Mouse (Mus musculus) kidney, embryonic 16.5 days (tissue): ENCODE data around the gene Txndc12. TPM values are rescaled to one million over a fixed set of nuclear protein-coding genes. Genes with fewer than 3 reads are reported as not detected.

Source experiments
- ATAC-seq: fragments of 200-750 bp; cut with Nextera tagmentation; 2 replicates; pipeline ENCODE4 v1.8.0; 2017; ENCODE audit warnings: moderate TSS enrichment; ENCODE audit not compliant: low FRiP score, low TSS enrichment
- H3K27ac ChIP-seq: fragments of 300-500 bp; sonication (generic); 2 replicates; pipeline ENCODE4 v1.5.1; 2014; ENCODE audit warnings: low read length
- H3K27me3 ChIP-seq: fragments of 300-500 bp; sonication (generic); 2 replicates; pipeline ENCODE4 v1.6.1; 2014; ENCODE audit warnings: low read length, control low read depth, mixed read lengths; ENCODE audit not compliant: insufficient read depth
- H3K36me3 ChIP-seq: fragments of 300-500 bp; sonication (generic); 2 replicates; pipeline ENCODE4 v1.6.1; 2014; ENCODE audit warnings: low read length, control low read depth, mixed read lengths; ENCODE audit not compliant: insufficient read depth
- H3K4me1 ChIP-seq: fragments of 300-500 bp; sonication (generic); 2 replicates; pipeline ENCODE4 v1.6.1; 2014; ENCODE audit warnings: low read length, control low read depth, mixed read lengths; ENCODE audit not compliant: insufficient read depth
- H3K4me2 ChIP-seq: fragments of 300-500 bp; sonication (generic); replicated peaks from 2 replicates; pipeline ENCODE4 v1.6.1; 2014; ENCODE audit warnings: low read depth, low read length
- H3K4me3 ChIP-seq: fragments of 300-500 bp; sonication (generic); 2 replicates; pipeline ENCODE4 v1.5.1; 2014; ENCODE audit warnings: mild to moderate bottlenecking, low read length
- H3K9ac ChIP-seq: fragments of 300-500 bp; sonication (generic); replicated peaks from 2 replicates; pipeline ENCODE4 v1.6.1; 2014; ENCODE audit warnings: low read length
- H3K9me3 ChIP-seq: fragments of 300-500 bp; sonication (generic); 2 replicates; pipeline ENCODE4 v1.6.1; 2016; ENCODE audit warnings: low read length, control low read depth
- WGBS: fragments of 180-500 bp; shearing (Covaris S2); extraction: QIAGEN DNeasy Blood & Tissue Kit; methylation state at CpG from one replicate; pipeline ENCODE4 v1.1.7; 2014; 5-methylcytosine and 5-hydroxymethylcytosine counted together
- polyA plus RNA-seq: library from polyadenylated mRNA; unstranded; fragments of >200 nt; fragmentation: Nextera tagmentation; extraction: Ambion mirVana; gene quantifications from 2 replicates; pipeline ENCODE4 v1.2.1, GENCODE M21; 2015

The Txndc12 gene
- polyA plus RNA-seq: 104 and 108 TPM in 2 replicates

DNA sequence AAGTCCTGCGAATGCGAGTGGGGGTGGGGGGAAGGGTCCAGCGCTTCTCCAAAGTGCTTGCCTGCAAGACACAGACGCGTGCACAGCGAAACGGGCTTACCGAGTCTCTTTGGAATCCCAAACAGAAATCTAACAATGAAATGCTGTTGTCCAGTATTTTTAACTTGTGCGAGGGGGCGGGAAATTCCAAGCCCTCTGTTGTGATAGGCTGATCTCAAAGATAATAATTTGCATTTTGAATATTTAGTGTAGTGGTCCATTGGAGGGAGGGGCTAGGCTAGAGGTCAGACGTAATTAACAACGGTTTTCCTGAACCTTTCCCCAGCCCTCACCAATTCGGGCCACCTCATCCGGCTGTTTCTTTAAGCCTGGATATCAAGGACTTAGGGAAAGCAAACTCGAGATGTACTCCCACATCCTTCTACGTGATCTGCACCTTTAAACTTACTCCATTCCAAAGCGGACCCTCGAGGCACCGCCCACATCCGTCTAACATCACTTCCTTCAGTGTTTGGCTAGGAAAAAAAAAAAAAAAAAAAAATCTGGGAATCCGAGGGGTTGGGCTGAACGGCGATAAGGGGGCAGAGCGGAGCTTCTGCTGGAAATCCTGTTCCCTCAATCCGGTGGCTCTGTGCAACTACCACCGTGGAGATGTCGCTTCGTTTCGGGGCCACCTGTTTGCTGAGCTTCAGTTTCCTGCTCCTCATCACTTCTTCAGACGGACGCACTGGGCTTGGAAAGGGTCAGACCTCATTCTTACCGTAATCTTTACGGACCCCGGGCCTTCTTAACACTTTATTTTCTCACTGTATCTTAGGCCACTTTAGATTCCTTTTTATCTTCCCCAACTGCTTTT, at the start of gene Txndc12:
Gene Txndc12 (plus strand): TSS at position 487 of the 856 bp plus-strand sequence.
- peak; percentile 84 for ATAC-seq
- under 1% methylated on average over 34 of the region's 34 CpGs for WGBS
- Histone ChIP-seq H3K36me3 (peaks cover 7% of the 10 kb centered on the region; the same call in 1 of the 2 replicates), H3K27me3 (no peaks in the 10 kb centered on the region), H3K9ac (peak within 1 kb of the TSS; percentile 99), H3K4me1 (peaks cover 24% of the 10 kb centered on the region), H3K4me3 (peak within 1 kb of the TSS; percentile 92), H3K4me2 (peak within 1 kb of the TSS; percentile 63), H3K27ac (peak within 1 kb of the TSS; percentile 100), H3K9me3 (no peaks in the 10 kb centered on the region)

DNA sequence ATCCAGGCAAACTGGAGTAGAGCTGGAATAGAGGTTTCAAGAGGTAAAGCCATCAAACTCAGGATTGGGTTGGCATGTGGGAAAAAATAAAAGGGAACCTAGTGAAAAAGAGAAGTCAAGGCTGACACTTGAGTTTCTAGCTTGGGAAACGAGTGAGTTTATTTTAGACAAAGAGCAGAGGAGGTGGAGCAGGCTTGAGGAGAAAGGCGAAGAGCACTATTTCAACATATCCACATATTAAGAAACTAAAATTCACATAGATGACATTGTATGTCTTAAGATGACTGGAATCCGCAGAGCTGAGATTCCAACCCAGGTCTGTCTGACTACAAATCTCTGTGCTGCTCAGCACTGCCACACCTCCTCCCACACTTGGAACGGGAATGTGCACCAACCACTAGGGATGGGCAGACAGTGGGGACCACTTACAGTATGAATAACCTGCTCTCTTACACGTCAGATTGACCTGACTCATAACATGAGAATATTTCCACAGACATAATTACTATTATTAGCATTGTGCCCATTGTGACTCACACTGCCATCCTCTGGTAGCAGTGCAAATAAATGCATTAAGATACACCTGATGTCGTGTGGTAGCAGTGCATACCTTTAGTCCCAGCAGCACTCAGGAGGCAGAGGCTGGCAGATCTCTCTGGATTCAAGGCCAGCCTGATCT, 45.0 kb upstream of the Txndc12 start:
- H3K4me2 ChIP-seq: no peak overlapping the region
- no peaks in the 10 kb centered on the region for H3K9me3 ChIP-seq
- no peaks in the 10 kb centered on the region for H3K36me3 ChIP-seq
- no peak overlapping the region for H3K4me3 ChIP-seq
- WGBS: 75% methylated on average over 6 of the region's 6 CpGs
- no peak overlapping the region for H3K27ac ChIP-seq
- no peaks in the 10 kb centered on the region for H3K4me1 ChIP-seq
- ATAC-seq: no peak
- H3K9ac ChIP-seq: no peak overlapping the region
- H3K27me3 ChIP-seq: no peaks in the 10 kb centered on the region

DNA sequence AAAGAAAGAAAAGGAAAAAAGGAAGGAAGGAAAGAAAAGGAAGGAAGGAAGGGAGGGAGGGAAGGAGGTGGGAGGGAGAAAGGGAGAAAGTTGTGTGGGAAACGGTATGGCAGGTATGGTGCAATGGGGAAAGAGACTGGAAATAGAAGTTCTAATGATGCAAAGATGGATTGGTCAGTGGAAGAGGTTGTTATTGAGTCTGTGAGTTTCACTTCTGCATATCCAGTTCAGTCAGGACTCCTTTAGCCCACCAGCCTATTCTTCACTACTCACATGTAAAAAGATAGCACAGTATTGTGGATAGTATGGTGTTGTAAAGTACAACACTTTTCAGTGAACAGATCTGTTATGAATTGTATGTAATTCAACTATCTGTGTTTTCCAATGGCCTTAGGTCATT, 43.9 kb upstream of the Txndc12 start:
- Histone ChIP-seq H3K9me3 (no peaks in the 10 kb centered on the region), H3K4me1 (no peaks in the 10 kb centered on the region), H3K4me2 (no peak overlapping the region), H3K27me3 (no peaks in the 10 kb centered on the region), H3K36me3 (no peaks in the 10 kb centered on the region), H3K27ac (no peak overlapping the region), H3K4me3 (no peak overlapping the region), H3K9ac (no peak overlapping the region)
- no peak for ATAC-seq
- 66% methylated on average over 1 of the region's 1 CpGs for WGBS

DNA sequence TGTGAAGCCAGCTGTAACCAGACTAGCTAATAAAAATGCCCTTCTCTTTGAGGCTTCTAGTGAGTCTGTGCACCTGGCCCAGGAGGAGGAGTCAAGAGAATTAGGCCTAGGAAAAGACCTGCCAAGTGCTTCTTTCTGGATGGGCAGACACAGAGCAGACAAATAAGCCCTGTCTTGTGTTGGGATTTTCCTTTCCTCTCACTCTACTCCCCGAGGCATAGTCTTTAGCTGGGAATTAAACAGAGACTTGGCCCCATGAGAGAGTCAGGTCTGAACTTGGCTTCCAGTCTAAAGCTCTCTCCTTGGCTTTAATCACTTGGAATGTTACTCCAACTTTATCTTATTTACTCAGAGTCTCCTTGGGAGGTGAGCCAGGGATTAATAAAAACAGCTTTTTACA, 40.5 kb upstream of the Txndc12 start:
- Histone ChIP-seq H3K27me3 (no peaks in the 10 kb centered on the region), H3K4me1 (no peaks in the 10 kb centered on the region; the same call in 1 of the 2 replicates), H3K27ac (no peak overlapping the region), H3K9me3 (no peaks in the 10 kb centered on the region), H3K4me3 (no peak overlapping the region), H3K9ac (no peak overlapping the region), H3K36me3 (no peaks in the 10 kb centered on the region), H3K4me2 (no peak overlapping the region)
- 47% methylated on average over 1 of the region's 1 CpGs for WGBS
- no peak for ATAC-seq

DNA sequence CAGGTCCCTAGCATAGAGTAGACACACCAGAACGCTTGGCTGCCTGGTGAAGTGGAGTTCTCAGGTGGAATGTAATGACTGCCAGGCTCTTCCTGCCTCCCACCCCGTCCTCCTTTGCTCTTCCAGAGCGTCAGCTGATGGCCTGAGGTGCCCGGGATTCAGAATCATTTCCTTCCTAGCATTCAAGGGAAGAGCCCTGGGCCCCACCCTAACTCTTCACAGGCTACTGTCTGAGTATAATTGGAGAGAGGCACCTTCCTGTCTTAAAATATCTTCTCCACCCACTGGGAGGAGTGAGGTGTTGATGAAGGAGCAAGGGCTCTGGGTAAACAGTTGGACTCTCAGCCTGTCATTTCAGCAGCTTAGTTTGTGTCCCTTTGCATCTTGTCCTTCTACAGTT, 37.7 kb upstream of the Txndc12 start:
- Histone ChIP-seq H3K27ac (no peak overlapping the region), H3K4me2 (no peak overlapping the region), H3K36me3 (no peaks in the 10 kb centered on the region), H3K4me1 (no peaks in the 10 kb centered on the region; the same call in 1 of the 2 replicates), H3K4me3 (no peak overlapping the region), H3K9me3 (no peaks in the 10 kb centered on the region), H3K27me3 (no peaks in the 10 kb centered on the region), H3K9ac (no peak overlapping the region)
- WGBS: 16% methylated on average over 4 of the region's 4 CpGs
- ATAC-seq: no peak

DNA sequence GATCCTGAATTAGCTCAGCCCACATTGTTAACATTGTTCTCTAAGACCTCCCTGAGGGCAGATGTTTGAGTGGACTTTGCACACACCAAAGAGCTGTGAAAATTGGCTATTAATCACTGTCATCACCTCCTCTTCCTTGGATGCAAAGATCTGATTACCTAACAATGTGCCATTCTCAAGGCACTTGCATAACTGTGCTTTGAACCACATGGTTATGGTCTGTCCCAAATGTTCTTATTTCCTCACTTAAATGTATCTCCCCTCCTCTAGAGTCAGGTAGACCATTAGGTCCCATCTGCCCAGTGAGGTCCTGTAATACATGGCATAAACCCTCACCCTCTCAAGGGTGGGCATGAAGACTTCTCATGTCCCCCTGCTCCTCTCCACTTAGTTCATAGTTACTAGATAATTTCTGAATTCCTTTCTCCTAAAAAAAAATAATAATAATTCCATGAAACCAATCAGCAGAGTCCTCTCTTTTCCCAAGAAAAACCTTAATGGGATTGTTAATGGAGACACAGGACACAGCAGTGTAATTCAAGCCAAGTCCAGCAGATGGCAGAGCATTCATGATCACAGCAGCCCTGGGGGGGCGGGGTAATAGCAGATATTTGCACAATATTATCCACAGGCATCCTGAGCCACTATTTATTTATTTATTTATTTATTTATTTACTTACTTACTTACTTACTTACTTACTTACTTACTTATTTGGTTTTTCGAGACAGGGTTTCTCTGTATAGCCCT, 36.1 kb upstream of the Txndc12 start:
- H3K27me3 ChIP-seq: no peaks in the 10 kb centered on the region
- H3K4me3 ChIP-seq: no peak overlapping the region
- no peaks in the 10 kb centered on the region for H3K36me3 ChIP-seq
- no peak for ATAC-seq
- no peak overlapping the region for H3K27ac ChIP-seq
- no peak overlapping the region for H3K4me2 ChIP-seq
- no peak overlapping the region for H3K9ac ChIP-seq
- 58% methylated on average over 2 of the region's 2 CpGs for WGBS
- H3K4me1 ChIP-seq: no peaks in the 10 kb centered on the region; the same call in 1 of the 2 replicates
- H3K9me3 ChIP-seq: no peaks in the 10 kb centered on the region

DNA sequence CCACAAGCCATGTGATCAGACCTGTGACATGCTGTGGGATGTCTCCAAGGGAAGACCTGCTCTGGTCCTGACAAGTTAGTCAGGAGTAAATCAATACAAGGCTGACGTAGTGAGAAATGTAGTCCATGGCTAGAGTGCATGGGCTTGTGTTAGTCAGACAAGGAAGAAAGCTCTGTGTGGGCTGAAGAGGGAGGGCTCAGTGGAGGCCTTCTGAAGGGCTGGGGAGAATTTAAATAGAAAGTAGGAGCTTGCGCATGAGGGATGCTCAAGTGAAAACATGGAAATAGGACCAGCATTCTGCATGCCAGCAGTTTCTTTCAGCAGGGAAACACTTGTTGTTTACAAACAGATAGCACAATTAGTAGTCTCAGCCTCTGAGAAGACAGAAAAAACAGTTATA, 30.9 kb upstream of the Txndc12 start:
- WGBS: 83% methylated on average over 2 of the region's 2 CpGs
- no peak overlapping the region for H3K9ac ChIP-seq
- ATAC-seq: no peak
- no peak overlapping the region for H3K27ac ChIP-seq
- H3K27me3 ChIP-seq: no peaks in the 10 kb centered on the region
- H3K4me3 ChIP-seq: no peak overlapping the region
- H3K9me3 ChIP-seq: no peaks in the 10 kb centered on the region
- no peaks in the 10 kb centered on the region for H3K36me3 ChIP-seq
- no peaks in the 10 kb centered on the region for H3K4me1 ChIP-seq
- H3K4me2 ChIP-seq: no peak overlapping the region

DNA sequence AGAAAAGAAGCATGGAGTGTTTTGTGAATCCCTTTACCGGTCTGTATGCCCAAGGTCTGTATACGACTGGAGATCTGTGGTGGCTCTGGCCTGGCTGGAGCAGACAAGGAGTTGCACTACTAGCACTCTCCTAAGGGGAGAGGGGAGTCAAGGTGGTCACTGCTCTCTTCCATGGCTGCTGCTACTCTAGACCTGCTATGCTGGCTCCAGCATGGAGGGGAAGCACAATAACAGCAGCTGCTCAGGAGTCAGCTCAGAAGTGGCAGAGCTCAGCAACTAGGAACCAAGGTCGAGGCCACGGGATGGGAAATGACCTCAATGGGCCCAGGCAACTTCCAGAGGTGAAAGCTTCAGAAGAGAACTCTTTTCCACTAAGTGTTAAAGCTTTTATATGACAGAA, 23.3 kb upstream of the Txndc12 start:
- no peak overlapping the region for H3K9ac ChIP-seq
- no peak for ATAC-seq
- H3K27ac ChIP-seq: no peak overlapping the region
- H3K9me3 ChIP-seq: no peaks in the 10 kb centered on the region
- WGBS: 65% methylated on average over 4 of the region's 4 CpGs
- H3K27me3 ChIP-seq: no peaks in the 10 kb centered on the region
- H3K4me3 ChIP-seq: no peak overlapping the region
- H3K4me2 ChIP-seq: no peak overlapping the region
- peaks cover 6% of the 10 kb centered on the region for H3K36me3 ChIP-seq
- no peaks in the 10 kb centered on the region for H3K4me1 ChIP-seq

DNA sequence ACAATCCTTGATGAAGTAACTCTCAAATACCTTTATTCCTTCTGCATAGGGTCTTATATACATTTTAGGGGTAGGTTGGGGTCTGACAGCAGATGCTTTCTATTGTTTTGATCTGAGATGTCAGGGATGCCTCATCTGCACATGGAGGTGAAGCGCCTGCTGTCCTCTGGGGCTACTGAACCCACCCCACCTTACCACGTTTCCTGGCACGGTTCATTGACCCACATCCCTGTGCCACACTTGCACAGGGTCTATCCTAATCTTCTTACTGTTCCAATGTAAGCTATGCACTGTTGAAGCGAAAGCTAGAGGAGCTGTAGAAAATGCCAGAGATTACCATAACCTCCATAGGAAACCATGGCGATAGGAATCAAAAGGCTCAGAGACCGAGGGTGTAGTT, 22.9 kb upstream of the Txndc12 start:
- no peak overlapping the region for H3K4me2 ChIP-seq
- H3K36me3 ChIP-seq: peaks cover 6% of the 10 kb centered on the region
- 65% methylated on average over 6 of the region's 6 CpGs for WGBS
- no peak for ATAC-seq
- no peaks in the 10 kb centered on the region for H3K27me3 ChIP-seq
- no peaks in the 10 kb centered on the region for H3K9me3 ChIP-seq
- no peaks in the 10 kb centered on the region for H3K4me1 ChIP-seq
- no peak overlapping the region for H3K9ac ChIP-seq
- H3K4me3 ChIP-seq: no peak overlapping the region
- H3K27ac ChIP-seq: no peak overlapping the region
